Mouse (Mus musculus) heart, embryonic 11.5 days (tissue): ENCODE results near the gene Sox6. TPM values are rescaled to one million over a fixed set of nuclear protein-coding genes. Genes with fewer than 3 reads are reported as not detected.

ENCODE experiments used
- ATAC-seq: fragments of 200-750 bp; cut with Nextera tagmentation; replicated peaks from 2 replicates; pipeline ENCODE4 v1.8.0; 2017; ENCODE audit warnings: moderate library complexity; ENCODE audit not compliant: insufficient number of reproducible peaks, low FRiP score, low TSS enrichment
- H3K27ac ChIP-seq: fragments of 300-500 bp; sonication (generic); 2 replicates; pipeline ENCODE4 v1.5.1; 2014; ENCODE audit warnings: mild to moderate bottlenecking, low read depth, low read length
- H3K27me3 ChIP-seq: fragments of 300-500 bp; sonication (generic); 2 replicates; pipeline ENCODE4 v1.6.1; 2014; ENCODE audit warnings: mild to moderate bottlenecking, low read length, mixed read lengths; ENCODE audit not compliant: control insufficient read depth, insufficient read depth
- H3K36me3 ChIP-seq: fragments of 300-500 bp; sonication (generic); 2 replicates; pipeline ENCODE4 v1.6.1; 2014; ENCODE audit warnings: mild to moderate bottlenecking, low read length, moderate library complexity, mixed read lengths; ENCODE audit not compliant: control insufficient read depth, insufficient read depth
- H3K4me1 ChIP-seq: fragments of 300-500 bp; sonication (generic); 2 replicates; pipeline ENCODE4 v1.6.1; 2014; ENCODE audit warnings: low read length; ENCODE audit not compliant: control insufficient read depth, insufficient read depth
- H3K4me2 ChIP-seq: fragments of 300-500 bp; sonication (generic); 2 replicates; pipeline ENCODE4 v1.6.1; 2014; ENCODE audit warnings: mild to moderate bottlenecking, moderate library complexity
- H3K4me3 ChIP-seq: fragments of 300-500 bp; sonication (generic); 2 replicates; pipeline ENCODE4 v1.5.1; 2014; ENCODE audit warnings: low read depth, low read length
- H3K9ac ChIP-seq: fragments of 300-500 bp; sonication (generic); 2 replicates; pipeline ENCODE4 v1.6.1; 2014; ENCODE audit warnings: mild to moderate bottlenecking, low read depth, low read length, moderate library complexity
- H3K9me3 ChIP-seq: fragments of 300-500 bp; sonication (generic); replicated peaks from 2 replicates; pipeline ENCODE4 v1.6.1; 2016; ENCODE audit warnings: low read length; ENCODE audit not compliant: control insufficient read depth
- WGBS: fragments of 180-500 bp; shearing (Covaris S2); extraction: QIAGEN DNeasy Blood & Tissue Kit; methylation state at CpG from one replicate; pipeline ENCODE4 v1.1.7; 2014; ENCODE audit not compliant: insufficient replicate concordance; 5-methylcytosine and 5-hydroxymethylcytosine counted together
- polyA plus RNA-seq: library from polyadenylated mRNA; unstranded; fragments of >200 nt; fragmentation: Nextera tagmentation; extraction: Ambion mirVana; gene quantifications from 2 replicates; pipeline ENCODE4 v1.2.1, GENCODE M21; 2014

The Sox6 gene
- polyA plus RNA-seq, 1 experiment from 2014 or later = 45.1 TPM

- WGBS = 64% methylated on average over 5 of the region's 5 CpGs
- H3K27ac ChIP-seq = no peak overlapping the region
- H3K4me2 ChIP-seq = no peak overlapping the region
- H3K4me3 ChIP-seq = no peak overlapping the region
- peaks cover 2% of the 10 kb centered on the region; the same call in 1 of the 2 replicates for H3K4me1 ChIP-seq
- H3K36me3 ChIP-seq = no peaks in the 10 kb centered on the region
- no peaks in the 10 kb centered on the region for H3K27me3 ChIP-seq
- ATAC-seq = no peak
- no peaks in the 10 kb centered on the region for H3K9me3 ChIP-seq
- H3K9ac ChIP-seq = no peak overlapping the region
Measured at GRCm38 (mm10) chr7:115510045-115510444, 528.6 kb downstream of the Sox6 start.

- WGBS = 71% methylated on average over 6 of the region's 6 CpGs
- Histone ChIP-seq H3K27me3 (no peaks in the 10 kb centered on the region), H3K4me2 (no peak overlapping the region), H3K9me3 (no peaks in the 10 kb centered on the region), H3K4me3 (no peak overlapping the region), H3K9ac (no peak overlapping the region), H3K27ac (no peak overlapping the region), H3K4me1 (peaks cover 2% of the 10 kb centered on the region; the same call in 1 of the 2 replicates), H3K36me3 (no peaks in the 10 kb centered on the region)
- no peak for ATAC-seq
Measured at GRCm38 (mm10) chr7:115506385-115506784, 532.2 kb downstream of the Sox6 start.

- Histone ChIP-seq H3K27ac (no peak overlapping the region), H3K4me1 (peaks cover 4% of the 10 kb centered on the region; the same call in 1 of the 2 replicates), H3K9ac (no peak overlapping the region), H3K36me3 (no peaks in the 10 kb centered on the region), H3K27me3 (no peaks in the 10 kb centered on the region), H3K9me3 (no peaks in the 10 kb centered on the region), H3K4me2 (no peak overlapping the region), H3K4me3 (no peak overlapping the region)
- no peak for ATAC-seq
- WGBS = 37% methylated on average over 3 of the region's 3 CpGs
Measured at GRCm38 (mm10) chr7:115501497-115501896, 537.1 kb downstream of the Sox6 start.

- H3K27me3 ChIP-seq = no peaks in the 10 kb centered on the region
- H3K9me3 ChIP-seq = no peaks in the 10 kb centered on the region
- peaks cover 4% of the 10 kb centered on the region; the same call in 1 of the 2 replicates for H3K4me1 ChIP-seq
- no peaks in the 10 kb centered on the region for H3K36me3 ChIP-seq
- H3K4me2 ChIP-seq = no peak overlapping the region
- H3K27ac ChIP-seq = no peak overlapping the region
- H3K9ac ChIP-seq = no peak overlapping the region
- no peak overlapping the region for H3K4me3 ChIP-seq
- no peak for ATAC-seq
Measured at GRCm38 (mm10) chr7:115500825-115501224, 537.8 kb downstream of the Sox6 start.

- Histone ChIP-seq H3K9me3 (no peaks in the 10 kb centered on the region), H3K9ac (no peak overlapping the region), H3K4me3 (no peak overlapping the region), H3K4me1 (peaks cover 4% of the 10 kb centered on the region; the same call in 1 of the 2 replicates), H3K36me3 (no peaks in the 10 kb centered on the region), H3K27ac (no peak overlapping the region), H3K4me2 (no peak overlapping the region), H3K27me3 (no peaks in the 10 kb centered on the region)
- WGBS = 51% methylated on average over 7 of the region's 7 CpGs
- no peak for ATAC-seq
Measured at GRCm38 (mm10) chr7:115500170-115500569, 538.4 kb downstream of the Sox6 start.

GRCm38 (mm10) chr7:115491721-115492120 is 546.9 kb downstream of the Sox6 start:
- no peak overlapping the region for H3K27ac ChIP-seq
- no peak for ATAC-seq
- H3K4me2 ChIP-seq = no peak overlapping the region
- no peaks in the 10 kb centered on the region for H3K27me3 ChIP-seq
- H3K4me3 ChIP-seq = no peak overlapping the region
- H3K36me3 ChIP-seq = no peaks in the 10 kb centered on the region
- no peak overlapping the region for H3K9ac ChIP-seq
- H3K9me3 ChIP-seq = no peaks in the 10 kb centered on the region
- H3K4me1 ChIP-seq = no peaks in the 10 kb centered on the region
- WGBS = 89% methylated on average over 5 of the region's 5 CpGs

- ATAC-seq = no peak
- H3K9me3 ChIP-seq = no peaks in the 10 kb centered on the region
- 48% methylated on average over 10 of the region's 10 CpGs for WGBS
- H3K27me3 ChIP-seq = no peaks in the 10 kb centered on the region
- no peak overlapping the region for H3K4me3 ChIP-seq
- H3K27ac ChIP-seq = no peak overlapping the region
- H3K4me2 ChIP-seq = no peak overlapping the region
- H3K4me1 ChIP-seq = no peaks in the 10 kb centered on the region
- H3K9ac ChIP-seq = no peak overlapping the region
- H3K36me3 ChIP-seq = no peaks in the 10 kb centered on the region
Measured at GRCm38 (mm10) chr7:115489608-115490007, 549.0 kb downstream of the Sox6 start.

GRCm38 (mm10) chr7:115486431-115486830 is 552.2 kb downstream of the Sox6 start:
- no peak overlapping the region for H3K27ac ChIP-seq
- no peaks in the 10 kb centered on the region for H3K9me3 ChIP-seq
- H3K4me1 ChIP-seq = no peaks in the 10 kb centered on the region
- H3K27me3 ChIP-seq = no peaks in the 10 kb centered on the region
- H3K9ac ChIP-seq = no peak overlapping the region
- WGBS = 86% methylated on average over 12 of the region's 12 CpGs
- H3K4me2 ChIP-seq = no peak overlapping the region
- ATAC-seq = no peak
- no peak overlapping the region for H3K4me3 ChIP-seq
- no peaks in the 10 kb centered on the region for H3K36me3 ChIP-seq

- Histone ChIP-seq H3K4me2 (no peak overlapping the region), H3K9me3 (no peaks in the 10 kb centered on the region), H3K36me3 (no peaks in the 10 kb centered on the region), H3K4me3 (no peak overlapping the region), H3K4me1 (no peaks in the 10 kb centered on the region), H3K27ac (no peak overlapping the region), H3K27me3 (no peaks in the 10 kb centered on the region), H3K9ac (no peak overlapping the region)
- 73% methylated on average over 2 of the region's 2 CpGs for WGBS
- ATAC-seq = no peak
Measured at GRCm38 (mm10) chr7:115485664-115486409, 552.8 kb downstream of the Sox6 start.
